Mouse (Mus musculus) embryo, embryonic 11 days (tissue): Measurements from ENCODE around the gene Ube2c.

Experiments
- DNase-seq: peaks from one replicate; pipeline ENCODE4 v3.0.0-alpha.2; 2015

Gene Ube2c

DNA sequence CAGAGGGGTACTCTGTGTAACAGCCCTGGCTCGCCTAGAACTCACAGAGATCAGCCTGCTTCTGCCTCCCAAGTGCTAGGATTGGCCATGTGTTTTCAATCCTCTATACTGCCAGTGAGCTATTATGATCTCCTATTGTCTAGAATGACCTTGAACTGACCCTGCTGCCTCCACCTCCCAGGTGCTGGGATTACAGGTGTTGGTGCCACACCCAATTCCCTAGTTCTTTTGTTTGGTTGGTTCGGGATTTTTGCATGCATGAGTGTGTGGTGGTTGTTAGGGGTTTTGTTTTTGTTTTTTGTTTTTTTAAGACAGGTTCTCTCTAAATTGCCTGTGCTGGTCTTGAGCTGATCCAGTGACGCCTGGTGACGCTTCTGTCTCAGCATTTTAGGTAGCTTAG is 54.3 kb downstream of the Ube2c start:
- DNase-seq, result no peak

DNA sequence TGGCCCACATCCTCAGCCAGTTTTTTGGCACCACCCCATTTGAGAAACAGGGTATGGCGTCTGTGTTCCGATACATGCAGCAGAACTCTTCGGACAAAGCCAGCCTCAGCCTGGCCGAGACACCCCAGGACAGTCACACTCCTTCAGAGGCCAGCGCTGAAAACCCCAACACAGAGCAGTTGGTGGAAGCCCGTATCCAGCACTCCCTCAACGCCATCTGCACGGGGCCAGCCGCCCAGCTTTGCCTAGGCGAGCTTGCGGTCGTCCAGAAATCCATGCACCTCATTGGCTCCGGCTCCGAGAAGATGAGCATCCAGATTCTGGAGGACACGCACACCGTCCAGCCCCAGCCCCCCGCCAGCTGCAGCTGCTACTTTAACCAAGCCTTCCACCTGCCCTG is 55.8 kb downstream of the Ube2c start:
- DNase-seq, result no peak

DNA sequence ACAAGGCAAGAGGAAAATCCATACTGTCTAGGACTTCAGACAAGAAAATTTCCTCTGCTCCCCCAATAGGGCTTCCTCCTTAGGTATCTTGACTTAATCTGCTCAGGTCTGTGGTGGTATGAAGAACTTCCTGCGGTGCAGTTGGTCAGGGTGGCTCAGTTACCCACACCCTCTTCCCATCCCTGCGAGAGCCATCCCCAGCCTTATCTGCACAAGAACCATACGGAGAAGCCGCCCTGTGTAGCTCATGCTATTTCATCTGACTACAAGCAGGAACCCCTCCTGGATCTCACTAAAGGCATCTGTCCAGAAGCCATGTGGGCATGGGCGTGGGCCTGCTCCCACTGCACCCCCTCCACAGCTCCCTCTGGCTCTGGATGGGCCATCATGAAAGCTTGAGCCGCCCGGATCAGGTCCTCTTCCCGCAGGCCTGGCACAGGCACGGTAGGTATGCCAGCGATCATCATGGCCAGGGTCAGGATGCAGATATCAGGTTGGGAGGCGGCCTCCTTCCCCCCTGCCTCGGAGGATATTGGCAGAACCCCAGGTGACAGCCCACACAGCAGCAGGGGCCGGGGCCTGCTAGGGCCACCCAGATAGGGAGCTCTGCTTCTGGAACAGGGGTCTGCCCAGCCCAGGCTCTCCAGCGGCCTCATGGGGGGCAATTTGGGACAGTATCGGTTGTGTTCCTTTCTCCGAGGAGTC is 57.6 kb downstream of the Ube2c start:
- no peak for DNase-seq
